ENCODE assay signal across 25 mouse cellular contexts in genomic region chr5:22574751-22575150, GRCm38 (mm10).
"Had no signal": no experiment of that assay in that cellular context is flagged by ENCODE, and none has a peak within 500 bp of the region (broad histone marks: within the 10 kb centered on the region; RNA-seq: fewer than 3 reads in every experiment).

No protein-coding gene starts in this region.

- H3K9ac ChIP-seq: kidney, embryonic 15.5 days; limb, embryonic 13.5 days; liver, embryonic 12.5 days; liver, embryonic 15.5 days; lung, embryonic 15.5 days; midbrain, embryonic 15.5 days had no signal

- H3K27me3 ChIP-seq: kidney, embryonic 15.5 days; limb, embryonic 13.5 days; liver, embryonic 12.5 days; lung, embryonic 15.5 days; megakaryocyte, embryonic 14.5 days; midbrain, embryonic 15.5 days had no signal

- DNase-seq: kidney, adult 8-10 months; kidney, postnatal 10 days; kidney, postnatal 36 days; layer of hippocampus, adult 9-11 months; liver; lung, adult 18-20 months; lung, postnatal 10 days; lung, postnatal 36 days; right cerebral cortex, adult 18-20 months; right cerebral cortex, postnatal 14 days; right cerebral cortex, postnatal 4 days; thymus, adult 2 months; thymus, postnatal 14 days; thymus, postnatal 4 days had no signal

- H3K4me3 ChIP-seq: kidney, embryonic 15.5 days; layer of hippocampus, adult 2 months; limb, embryonic 10.5 days; limb, embryonic 13.5 days; liver, embryonic 12.5 days; liver, embryonic 15.5 days; lung, embryonic 15.5 days; megakaryocyte, embryonic 14.5 days; midbrain, embryonic 10.5 days; midbrain, embryonic 15.5 days had no signal

- ATAC-seq: liver, embryonic 12.5 days; midbrain, embryonic 15.5 days had no signal

- H3K27ac ChIP-seq: kidney, embryonic 15.5 days; layer of hippocampus, adult 2 months; limb, embryonic 10.5 days; limb, embryonic 13.5 days; liver, embryonic 12.5 days; liver, embryonic 15.5 days; lung, embryonic 15.5 days; midbrain, embryonic 10.5 days; midbrain, embryonic 15.5 days; stomach, postnatal 0 days had no signal

- H3K36me3 ChIP-seq: kidney, embryonic 15.5 days; limb, embryonic 10.5 days; limb, embryonic 13.5 days; liver, embryonic 12.5 days; liver, embryonic 15.5 days; lung, embryonic 15.5 days; midbrain, embryonic 10.5 days; midbrain, embryonic 15.5 days had no signal

- H3K4me1 ChIP-seq: kidney, embryonic 15.5 days; limb, embryonic 10.5 days; limb, embryonic 13.5 days; liver, embryonic 12.5 days; liver, embryonic 15.5 days; lung, embryonic 15.5 days; midbrain, embryonic 10.5 days; midbrain, embryonic 15.5 days had no signal

- H3K9me3 ChIP-seq: kidney, embryonic 15.5 days; limb, embryonic 10.5 days; limb, embryonic 13.5 days; liver, embryonic 12.5 days; liver, embryonic 15.5 days; lung, embryonic 15.5 days; megakaryocyte, embryonic 14.5 days; midbrain, embryonic 10.5 days; midbrain, embryonic 15.5 days had no signal

- H3K4me2 ChIP-seq: kidney, embryonic 15.5 days; limb, embryonic 13.5 days; liver, embryonic 12.5 days; liver, embryonic 15.5 days; lung, embryonic 15.5 days; midbrain, embryonic 15.5 days had no signal
